Mouse (Mus musculus): ENCODE measurements around the gene 4931406P16Rik. TPM values are rescaled to one million over a fixed set of nuclear protein-coding genes. Genes with fewer than 3 reads are reported as not detected.

4931406P16Rik gene
- polyA plus RNA-seq, 1 experiment from 2014 or later: 23.6 TPM

GRCm38 (mm10) chr7:34238086-34238485 is 75.3 kb downstream of the 4931406P16Rik start:
- H3K27ac ChIP-seq: no peak overlapping the region
- H3K36me3 ChIP-seq: peaks cover 63% of the 10 kb centered on the region
- no peaks in the 10 kb centered on the region for H3K9me3 ChIP-seq
- no peak for ATAC-seq (ENCODE audit: insufficient number of reproducible peaks, insufficient read depth, low FRiP score, low TSS enrichment, low read depth)
- no peaks in the 10 kb centered on the region for H3K27me3 ChIP-seq
- H3K4me3 ChIP-seq: no peak overlapping the region
- 92% methylated on average over 5 of the region's 5 CpGs for WGBS
- H3K4me2 ChIP-seq: no peak overlapping the region
- H3K9ac ChIP-seq: no peak overlapping the region
- peaks cover 9% of the 10 kb centered on the region for H3K4me1 ChIP-seq

- Histone ChIP-seq H3K4me3 (no peak overlapping the region), H3K27ac (no peak overlapping the region), H3K27me3 (no peaks in the 10 kb centered on the region), H3K4me2 (no peak overlapping the region), H3K9me3 (no peaks in the 10 kb centered on the region), H3K4me1 (peaks cover 11% of the 10 kb centered on the region), H3K36me3 (peaks cover 42% of the 10 kb centered on the region), H3K9ac (no peak overlapping the region)
- 89% methylated on average over 5 of the region's 5 CpGs for whole genome bisulfite sequencing
- no peak for ATAC-seq (ENCODE audit: insufficient number of reproducible peaks, insufficient read depth, low FRiP score, low TSS enrichment, low read depth)
Observed at GRCm38 (mm10) chr7:34235602-34236001, 77.7 kb downstream of the 4931406P16Rik start.

- Histone ChIP-seq H3K27me3 (no peaks in the 10 kb centered on the region), H3K9me3 (no peaks in the 10 kb centered on the region), H3K4me2 (peak overlapping the region; percentile 65), H3K4me3 (peak overlapping the region; percentile 51), H3K4me1 (peaks cover 13% of the 10 kb centered on the region), H3K9ac (peak overlapping the region; percentile 67), H3K36me3 (peaks cover 36% of the 10 kb centered on the region), H3K27ac (peak overlapping the region; percentile 86)
- 2% methylated on average over 17 of the region's 17 CpGs for WGBS
- ATAC-seq (ENCODE audit: insufficient number of reproducible peaks, insufficient read depth, low FRiP score, low TSS enrichment, low read depth): no peak
Observed at GRCm38 (mm10) chr7:34234610-34235561, 78.5 kb downstream of the 4931406P16Rik start.

GRCm38 (mm10) chr7:34233909-34234609 is 79.3 kb downstream of the 4931406P16Rik start:
- H3K9ac ChIP-seq: peak overlapping the region; percentile 67
- under 1% methylated on average over 46 of the region's 46 CpGs for WGBS
- ATAC-seq (ENCODE audit: insufficient number of reproducible peaks, insufficient read depth, low FRiP score, low TSS enrichment, low read depth): peak; percentile 94

GRCm38 (mm10) chr7:34232785-34233725 is 80.3 kb downstream of the 4931406P16Rik start:
- peak overlapping the region; percentile 65 for H3K4me2 ChIP-seq
- peak overlapping the region; percentile 86 for H3K27ac ChIP-seq
- H3K9me3 ChIP-seq: no peaks in the 10 kb centered on the region
- peaks cover 19% of the 10 kb centered on the region for H3K36me3 ChIP-seq
- peak overlapping the region; percentile 67 for H3K9ac ChIP-seq
- 38% methylated on average over 7 of the region's 7 CpGs for WGBS
- H3K27me3 ChIP-seq: no peaks in the 10 kb centered on the region
- no peak for ATAC-seq (ENCODE audit: insufficient number of reproducible peaks, insufficient read depth, low FRiP score, low TSS enrichment, low read depth)
- H3K4me1 ChIP-seq: peaks cover 27% of the 10 kb centered on the region
- H3K4me3 ChIP-seq: peak overlapping the region; percentile 51

More at GRCm38 (mm10) chr7:34233909-34234609, 79.3 kb downstream of the 4931406P16Rik start:
- Histone ChIP-seq H3K27me3 (no peaks in the 10 kb centered on the region), H3K36me3 (peaks cover 28% of the 10 kb centered on the region), H3K4me1 (peaks cover 17% of the 10 kb centered on the region), H3K4me2 (peak overlapping the region; percentile 65), H3K27ac (peak overlapping the region; percentile 86), H3K4me3 (peak overlapping the region; percentile 51), H3K9me3 (no peaks in the 10 kb centered on the region)

GRCm38 (mm10) chr7:34230116-34230515 is 83.2 kb downstream of the 4931406P16Rik start, which contains the start of gene Gpi1:
TSS of gene Gpi1 (minus strand) at chr7:34230336.
- peaks cover 41% of the 10 kb centered on the region for H3K4me1 ChIP-seq

GRCm38 (mm10) chr7:34229691-34230111 is 83.7 kb downstream of the 4931406P16Rik start:
- 1% methylated on average over 19 of the region's 19 CpGs for WGBS
- peak overlapping the region; percentile 83 for H3K4me2 ChIP-seq
- 0 out of 2 replicates have a peak, but pooled peaks have one; percentile 3 for ATAC-seq (ENCODE audit: insufficient number of reproducible peaks, insufficient read depth, low FRiP score, low TSS enrichment, low read depth)

More at GRCm38 (mm10) chr7:34230116-34230515, 83.2 kb downstream of the 4931406P16Rik start, which contains the start of gene Gpi1:
- H3K4me3 ChIP-seq: peak within 1 kb of the TSS; percentile 73
- H3K27ac ChIP-seq: peak within 1 kb of the TSS; percentile 86
- 2% methylated on average over 39 of the region's 39 CpGs for WGBS
- H3K36me3 ChIP-seq: peaks cover 26% of the 10 kb centered on the region
- H3K9me3 ChIP-seq: no peaks in the 10 kb centered on the region
- peak within 1 kb of the TSS; percentile 81 for H3K9ac ChIP-seq
- peak; percentile 66 for ATAC-seq (ENCODE audit: insufficient number of reproducible peaks, insufficient read depth, low FRiP score, low TSS enrichment, low read depth)
- peak within 1 kb of the TSS; percentile 83 for H3K4me2 ChIP-seq
- no peaks in the 10 kb centered on the region for H3K27me3 ChIP-seq

GRCm38 (mm10) chr7:34229153-34229552 is 84.2 kb downstream of the 4931406P16Rik start:
- no peaks in the 10 kb centered on the region for H3K9me3 ChIP-seq
- ATAC-seq (ENCODE audit: insufficient number of reproducible peaks, insufficient read depth, low FRiP score, low TSS enrichment, low read depth): no peak
- peaks cover 30% of the 10 kb centered on the region for H3K36me3 ChIP-seq
- whole genome bisulfite sequencing: 7% methylated on average over 5 of the region's 5 CpGs
- H3K4me2 ChIP-seq: peak overlapping the region; percentile 83
- no peaks in the 10 kb centered on the region for H3K27me3 ChIP-seq
- H3K27ac ChIP-seq: peak overlapping the region; percentile 86; the same call in 1 of the 2 replicates
- peak overlapping the region; percentile 81 for H3K9ac ChIP-seq
- H3K4me3 ChIP-seq: peak overlapping the region; percentile 73
- peaks cover 37% of the 10 kb centered on the region for H3K4me1 ChIP-seq

More at GRCm38 (mm10) chr7:34229691-34230111, 83.7 kb downstream of the 4931406P16Rik start:
- Histone ChIP-seq H3K4me3 (peak overlapping the region; percentile 73), H3K36me3 (peaks cover 30% of the 10 kb centered on the region), H3K27me3 (no peaks in the 10 kb centered on the region), H3K9me3 (no peaks in the 10 kb centered on the region), H3K9ac (peak overlapping the region; percentile 81), H3K27ac (peak overlapping the region; percentile 86), H3K4me1 (peaks cover 37% of the 10 kb centered on the region)

- no peak for ATAC-seq (ENCODE audit: insufficient number of reproducible peaks, insufficient read depth, low FRiP score, low TSS enrichment, low read depth)
- 54% methylated on average over 8 of the region's 9 CpGs for WGBS
- Histone ChIP-seq H3K36me3 (peaks cover 35% of the 10 kb centered on the region), H3K4me3 (peak overlapping the region; percentile 73), H3K27me3 (no peaks in the 10 kb centered on the region), H3K9me3 (no peaks in the 10 kb centered on the region), H3K9ac (peak overlapping the region; percentile 21; the same call in 1 of the 2 replicates), H3K4me1 (peaks cover 37% of the 10 kb centered on the region), H3K27ac (no peak overlapping the region), H3K4me2 (peak overlapping the region; percentile 83)
Observed at GRCm38 (mm10) chr7:34228641-34229040, 84.7 kb downstream of the 4931406P16Rik start.

GRCm38 (mm10) chr7:34226846-34227245 is 86.5 kb downstream of the 4931406P16Rik start:
- Histone ChIP-seq H3K4me3 (no peak overlapping the region), H3K27me3 (no peaks in the 10 kb centered on the region), H3K9ac (peak overlapping the region; percentile 11; the same call in 1 of the 2 replicates), H3K27ac (no peak overlapping the region), H3K4me1 (peaks cover 33% of the 10 kb centered on the region), H3K4me2 (no peak overlapping the region), H3K9me3 (no peaks in the 10 kb centered on the region), H3K36me3 (peaks cover 53% of the 10 kb centered on the region)
- ATAC-seq (ENCODE audit: insufficient number of reproducible peaks, insufficient read depth, low FRiP score, low TSS enrichment, low read depth): no peak
- 86% methylated on average over 12 of the region's 12 CpGs for WGBS
